Mouse (Mus musculus) myocyte (in vitro differentiated cells): Measurements from ENCODE around the gene Epo. TPM values are rescaled to one million over a fixed set of nuclear protein-coding genes. Genes with fewer than 3 reads are reported as not detected.

Experiments used
- H3K27me3 ChIP-seq: one replicate; pipeline ENCODE4 v1.6.1; 2011; ENCODE audit not compliant: control insufficient read depth, insufficient read depth, insufficient read length
- H3K36me3 ChIP-seq: one replicate; pipeline ENCODE4 v1.6.1; 2011; ENCODE audit not compliant: control insufficient read depth, insufficient read depth
- H3K4me2 ChIP-seq: one replicate; pipeline ENCODE4 v1.6.1; 2011; ENCODE audit warnings: low read depth, control low read depth
- H3K4me3 ChIP-seq: one replicate; pipeline ENCODE4 v1.5.1; 2011; ENCODE audit warnings: mild to moderate bottlenecking, control low read depth, moderate library complexity
- H3K79me2 ChIP-seq: one replicate; pipeline ENCODE4 v1.6.1; 2011; ENCODE audit not compliant: control insufficient read depth, insufficient read depth
- H3ac ChIP-seq: one replicate; pipeline ENCODE4 v1.6.1; 2011; ENCODE audit not compliant: control insufficient read depth, insufficient read length
- CEBPB ChIP-seq: IDR thresholded peaks from 2 replicates; pipeline ENCODE4 v1.6.1; 2011; ENCODE audit warnings: mild to moderate bottlenecking, moderate library complexity; ENCODE audit not compliant: poor library complexity, insufficient read depth, severe bottlenecking
- E2F4 ChIP-seq: IDR thresholded peaks from one replicate; pipeline ENCODE4 v1.6.1; 2011; ENCODE audit warnings: mild to moderate bottlenecking, control low read depth, moderate library complexity; ENCODE audit not compliant: insufficient read depth
- MAX ChIP-seq: IDR thresholded peaks from one replicate; pipeline ENCODE4 v1.6.1; 2011; ENCODE audit warnings: low read depth, mild to moderate bottlenecking, control low read depth
- MYOD1 ChIP-seq, 3 experiments: IDR thresholded peaks; one replicate each; pipeline ENCODE4 v1.6.1; 2011; ENCODE audit warnings: control low read depth in 2 of 3, low read depth in 2 of 3, mild to moderate bottlenecking in 2 of 3, moderate library complexity in 1 of 3; ENCODE audit not compliant: insufficient read length in 2 of 3, control insufficient read depth in 1 of 3
- MYOG ChIP-seq, 3 experiments: IDR thresholded peaks; one replicate each; pipeline ENCODE4 v1.6.1; 2011; ENCODE audit warnings: control low read depth in 2 of 3, low read depth in 2 of 3, mild to moderate bottlenecking in 2 of 3; ENCODE audit not compliant: insufficient read length in 2 of 3, control insufficient read depth in 1 of 3, insufficient read depth in 1 of 3
- POLR2A ChIP-seq: IDR thresholded peaks from one replicate; pipeline ENCODE4 v1.6.1; 2011; ENCODE audit warnings: low read depth, mild to moderate bottlenecking, control low read depth, moderate library complexity; ENCODE audit not compliant: insufficient read length
- POLR2AphosphoS2 ChIP-seq: IDR thresholded peaks from one replicate; pipeline ENCODE4 v1.6.1; 2011; ENCODE audit warnings: low read depth, control low read depth; ENCODE audit not compliant: insufficient read length
- REST ChIP-seq: IDR thresholded peaks from one replicate; pipeline ENCODE4 v1.6.1; 2011; ENCODE audit warnings: mild to moderate bottlenecking, control low read depth, moderate library complexity; ENCODE audit not compliant: insufficient read depth, insufficient read length
- SRF ChIP-seq: IDR thresholded peaks from one replicate; pipeline ENCODE4 v1.6.1; 2011; ENCODE audit warnings: low read depth; ENCODE audit not compliant: control insufficient read depth, insufficient read length
- TCF12 ChIP-seq: IDR thresholded peaks from one replicate; pipeline ENCODE4 v1.6.1; 2011; ENCODE audit warnings: mild to moderate bottlenecking, control low read depth; ENCODE audit not compliant: poor library complexity, insufficient read depth, severe bottlenecking
- TCF3 ChIP-seq: IDR thresholded peaks from one replicate; pipeline ENCODE4 v1.6.1; 2011; ENCODE audit warnings: low read depth, control low read depth; ENCODE audit not compliant: insufficient read length
- USF1 ChIP-seq: IDR thresholded peaks from one replicate; pipeline ENCODE4 v1.6.1; 2011; ENCODE audit warnings: low read depth, mild to moderate bottlenecking, control low read depth, moderate library complexity
- polyA plus RNA-seq: library from polyadenylated mRNA; unstranded; fragments of >200 nt; fragmentation: generic; extraction: Trizol; gene quantifications from one replicate; pipeline ENCODE4 v1.2.1, GENCODE M21; 2012; ENCODE audit warnings: missing spikeins

The Epo gene
- polyA plus RNA-seq, 1 experiment: not detected

DNA sequence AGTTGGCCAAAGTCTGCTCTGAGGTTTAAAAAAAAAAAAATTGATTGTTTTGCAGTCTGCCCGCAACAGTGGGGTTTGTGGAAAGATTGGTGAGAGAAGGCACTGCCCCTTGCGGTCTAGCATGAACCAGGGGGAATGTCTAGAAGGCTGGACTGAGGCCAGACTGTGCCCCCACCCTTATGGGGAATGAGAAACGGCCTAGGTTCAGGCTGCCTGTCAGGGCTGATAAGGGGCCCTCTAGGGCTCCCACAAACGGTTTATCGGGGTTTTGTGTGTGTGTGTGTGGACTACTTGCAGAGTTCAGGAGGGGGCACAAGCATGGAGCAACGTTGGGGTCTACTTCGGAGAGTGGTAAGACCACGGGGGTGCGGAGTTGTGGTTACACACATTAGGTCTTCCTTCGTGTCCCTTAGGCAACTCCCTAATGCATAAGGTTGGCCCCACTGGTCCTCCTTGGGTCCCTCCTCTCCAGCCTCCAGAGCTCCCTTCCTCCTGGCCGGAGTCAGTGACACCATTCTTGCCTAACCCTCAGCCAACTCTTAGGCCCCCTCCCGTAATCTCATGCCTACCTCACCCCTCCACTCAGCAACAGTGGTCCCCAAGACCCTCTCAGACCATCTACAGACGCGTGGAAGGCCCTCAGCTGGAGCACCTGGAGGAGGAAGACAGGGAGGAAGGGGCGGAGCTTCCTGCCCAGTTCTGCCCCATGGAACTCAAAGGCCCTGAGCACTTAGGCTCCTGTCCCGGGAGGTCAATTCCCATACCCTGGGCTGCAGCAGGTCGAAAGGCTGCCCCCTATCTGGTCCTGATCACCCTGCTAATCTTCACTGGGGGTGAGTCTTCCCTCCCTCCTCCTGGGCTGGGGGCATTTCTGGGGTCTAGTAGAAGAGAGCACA, 37.9 kb upstream of the Epo start:
- TF ChIP-seq REST: no peak
- no peak for TF ChIP-seq MYOD1 (IDR thresholded peaks at IDR 0.05; ENCODE audit: control insufficient read depth in 1 of 3, insufficient read length in 2 of 3, low read depth in 2 of 3)
- TF ChIP-seq CEBPB: no peak
- Histone ChIP-seq H3K36me3 (no peaks in the 10 kb centered on the region), H3K4me2 (peak overlapping the region; percentile 18), H3K4me3 (peak overlapping the region; percentile 2), H3K79me2 (no peaks in the 10 kb centered on the region), H3ac (no peak overlapping the region), H3K27me3 (peaks cover 17% of the 10 kb centered on the region)

DNA sequence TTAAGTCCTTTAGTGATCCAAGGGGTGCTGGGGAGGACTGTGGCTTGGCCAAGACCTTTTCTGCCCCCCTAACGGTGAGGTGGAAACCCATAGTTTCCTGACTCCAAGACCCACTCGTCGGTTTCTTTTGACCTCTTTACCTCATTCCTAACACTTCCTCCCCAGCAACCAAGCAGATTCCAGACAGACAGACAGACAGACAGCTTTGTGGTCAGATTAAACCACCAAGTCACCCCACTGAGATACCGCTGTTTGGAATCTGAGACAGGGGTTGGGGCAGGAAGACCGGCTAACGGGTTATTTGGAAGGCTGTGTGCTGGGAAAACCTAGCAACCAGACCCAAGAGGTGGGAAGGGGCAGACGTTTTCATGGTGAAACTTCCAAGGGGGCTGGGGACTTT, 37.1 kb upstream of the Epo start:
- H3K4me3 ChIP-seq: peak overlapping the region; percentile 2
- H3ac ChIP-seq: no peak overlapping the region
- H3K79me2 ChIP-seq: no peaks in the 10 kb centered on the region
- peaks cover 17% of the 10 kb centered on the region for H3K27me3 ChIP-seq
- TF ChIP-seq TCF12 (no peak), USF1 (no peak), POLR2AphosphoS2 (no peak), E2F4 (no peak), REST (no peak), SRF (no peak), MAX (no peak), POLR2A (no peak), MYOD1 (IDR thresholded peaks at IDR 0.05; ENCODE audit: control insufficient read depth in 1 of 3, insufficient read length in 2 of 3, low read depth in 2 of 3) (no peak), TCF3 (no peak), CEBPB (no peak), MYOG (IDR thresholded peaks at IDR 0.05; ENCODE audit: control insufficient read depth in 1 of 3, insufficient read depth in 1 of 3, insufficient read length in 2 of 3, low read depth in 2 of 3) (no peak)
- peak overlapping the region; percentile 66 for H3K4me2 ChIP-seq
- H3K36me3 ChIP-seq: no peaks in the 10 kb centered on the region

DNA sequence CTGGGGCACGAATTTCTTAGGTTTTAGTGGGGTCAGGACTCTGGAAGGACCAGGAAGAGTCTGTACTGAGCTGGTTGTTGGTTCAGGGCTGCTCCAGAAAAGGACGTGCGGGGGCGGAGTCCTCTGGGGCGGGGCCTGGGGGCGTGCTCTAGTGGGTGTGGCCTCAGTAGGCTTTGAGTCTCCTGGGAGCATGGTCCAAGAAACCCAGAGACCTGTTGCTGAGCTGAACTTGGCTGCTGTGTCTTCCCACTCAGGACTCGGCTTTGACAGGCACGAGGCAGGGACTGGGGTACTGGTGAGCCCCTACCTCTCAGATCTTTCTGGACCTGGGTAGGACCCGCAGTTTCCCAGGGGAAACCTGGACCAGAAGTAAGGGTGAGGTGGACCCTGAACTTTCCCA, 36.6 kb upstream of the Epo start, which contains the start of gene Tfr2:
Tfr2 (plus strand) TSS at position 176 of the 400 bp plus-strand sequence.
- no peak within 1 kb of the TSS for H3ac ChIP-seq
- TF ChIP-seq REST (no peak), POLR2A (peak; percentile 36)
- H3K4me3 ChIP-seq: peak within 1 kb of the TSS; percentile 2
- H3K36me3 ChIP-seq: no peaks in the 10 kb centered on the region
- H3K4me2 ChIP-seq: peak within 1 kb of the TSS; percentile 66
- no peaks in the 10 kb centered on the region for H3K79me2 ChIP-seq
- peaks cover 14% of the 10 kb centered on the region for H3K27me3 ChIP-seq

DNA sequence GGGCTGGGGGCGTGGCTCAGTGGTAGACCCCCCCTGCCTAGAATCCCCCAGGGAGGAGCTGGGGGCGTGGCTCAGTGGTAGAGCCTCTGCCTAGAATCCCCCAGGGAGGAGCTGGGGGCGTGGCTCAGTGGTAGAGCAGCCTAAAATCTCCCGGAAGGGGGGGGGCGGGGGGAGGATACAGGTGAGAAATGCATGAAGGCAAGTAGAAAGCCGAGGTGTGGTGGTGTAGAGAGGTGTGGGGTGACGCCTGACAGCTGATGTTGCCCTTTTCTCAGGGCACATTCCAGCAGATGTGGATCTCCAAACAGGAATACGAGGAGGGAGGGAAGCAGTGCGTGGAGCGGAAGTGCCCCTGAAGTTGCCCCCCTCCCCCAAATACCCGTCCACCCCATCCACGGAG, 36.0 kb upstream of the Epo start:
- TF ChIP-seq TCF3: no peak
- no peak for TF ChIP-seq MYOG (IDR thresholded peaks at IDR 0.05; ENCODE audit: control insufficient read depth in 1 of 3, insufficient read depth in 1 of 3, insufficient read length in 2 of 3, low read depth in 2 of 3)
- TF ChIP-seq MAX: no peak
- no peak for TF ChIP-seq REST
- no peak for TF ChIP-seq MYOD1 (IDR thresholded peaks at IDR 0.05; ENCODE audit: control insufficient read depth in 1 of 3, insufficient read length in 2 of 3, low read depth in 2 of 3)
- Histone ChIP-seq H3K4me3 (peak overlapping the region; percentile 2), H3K36me3 (no peaks in the 10 kb centered on the region), H3K4me2 (peak overlapping the region; percentile 66), H3K27me3 (peaks cover 8% of the 10 kb centered on the region), H3ac (no peak overlapping the region), H3K79me2 (no peaks in the 10 kb centered on the region)

DNA sequence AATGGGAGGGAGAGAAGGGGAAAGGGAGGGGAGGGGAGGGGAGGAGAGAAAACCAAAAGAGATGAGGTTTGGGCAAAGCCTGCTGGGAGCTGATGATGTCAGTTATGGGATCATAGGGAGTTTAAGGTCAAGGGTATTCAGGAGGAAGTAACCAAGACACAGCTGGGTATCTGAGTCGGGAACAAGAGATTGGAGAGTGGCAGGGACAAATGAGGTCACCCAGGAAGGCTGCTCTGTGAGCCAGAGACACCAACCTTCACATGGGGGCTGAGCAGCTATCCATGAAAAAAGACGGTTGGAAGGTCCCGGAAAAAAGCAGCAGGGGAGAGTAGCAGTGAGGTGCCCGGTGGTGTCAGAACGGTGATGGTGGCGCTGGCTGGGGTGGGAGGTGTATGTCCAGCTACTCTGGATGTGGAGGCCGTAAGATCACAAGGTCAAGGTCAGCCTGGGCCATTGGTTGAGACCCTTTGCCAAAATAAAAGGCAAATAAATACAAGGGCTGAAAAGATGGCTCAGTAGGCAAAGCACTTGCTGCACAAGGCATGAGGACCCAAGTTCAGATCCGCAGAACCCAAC, 35.3 kb upstream of the Epo start:
- TF ChIP-seq MYOD1 (IDR thresholded peaks at IDR 0.05; ENCODE audit: control insufficient read depth in 1 of 3, insufficient read length in 2 of 3, low read depth in 2 of 3) (no peak), MYOG (IDR thresholded peaks at IDR 0.05; ENCODE audit: control insufficient read depth in 1 of 3, insufficient read depth in 1 of 3, insufficient read length in 2 of 3, low read depth in 2 of 3) (no peak), POLR2AphosphoS2 (no peak), E2F4 (no peak), SRF (no peak), CEBPB (no peak), TCF12 (no peak), REST (no peak)
- Histone ChIP-seq H3K79me2 (no peaks in the 10 kb centered on the region), H3K4me3 (no peak overlapping the region), H3ac (no peak overlapping the region), H3K36me3 (no peaks in the 10 kb centered on the region), H3K4me2 (no peak overlapping the region), H3K27me3 (peaks cover 5% of the 10 kb centered on the region)
